Mouse (Mus musculus) G1E (cell line): Measurements from ENCODE around the gene Ggta1.

ENCODE experiments used
- CTCF ChIP-seq: IDR thresholded peaks from 2 replicates; pipeline ENCODE4 v1.5.1; 2012; ENCODE audit warnings: low read depth, low read length, inconsistent platforms, mixed read lengths
- GATA1 ChIP-seq: IDR thresholded peaks from 2 replicates; pipeline ENCODE4 v1.6.1; 2012; ENCODE audit warnings: borderline replicate concordance, low read length, inconsistent platforms, mixed read lengths
- GATA2 ChIP-seq: IDR thresholded peaks from 2 replicates; pipeline ENCODE4 v1.6.1; 2012; ENCODE audit warnings: low read depth, low read length, inconsistent platforms, borderline replicate concordance
- TAL1 ChIP-seq: conservative IDR thresholded peaks from 2 replicates; pipeline ENCODE4 v1.6.1; 2012; ENCODE audit warnings: low read depth, low read length, inconsistent platforms, mixed read lengths

DNA sequence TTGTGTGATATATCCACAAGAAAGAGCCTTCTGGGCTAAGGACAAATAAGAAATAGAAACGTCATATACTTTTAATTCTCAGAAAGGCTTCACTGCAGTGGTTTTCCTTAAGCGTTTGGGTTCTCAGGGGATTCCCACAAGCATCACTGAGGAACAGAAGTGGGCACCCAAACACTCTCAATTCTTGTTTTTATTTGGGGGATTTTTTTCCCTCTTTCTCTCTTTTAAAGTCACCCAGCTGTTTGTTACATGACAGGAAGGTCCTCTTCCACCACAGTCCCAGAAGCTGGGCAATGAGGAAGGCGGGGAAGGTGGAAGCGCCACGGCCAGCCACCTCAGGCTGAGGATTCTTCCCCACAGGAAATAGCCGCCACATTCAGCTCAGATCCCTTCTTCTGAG, 46.6 kb downstream of the Ggta1 start:
- TF ChIP-seq GATA2 = no peak
- no peak for TF ChIP-seq CTCF
- no peak for TF ChIP-seq TAL1
- no peak for TF ChIP-seq GATA1
